Mouse (Mus musculus): Measurements from ENCODE around the gene Grm6. TPM values are rescaled to one million over a fixed set of nuclear protein-coding genes. Genes with fewer than 3 reads are reported as not detected.

Gene Grm6
- polyA plus RNA-seq, 1 experiment from 2014 or later = 0.17 TPM

DNA sequence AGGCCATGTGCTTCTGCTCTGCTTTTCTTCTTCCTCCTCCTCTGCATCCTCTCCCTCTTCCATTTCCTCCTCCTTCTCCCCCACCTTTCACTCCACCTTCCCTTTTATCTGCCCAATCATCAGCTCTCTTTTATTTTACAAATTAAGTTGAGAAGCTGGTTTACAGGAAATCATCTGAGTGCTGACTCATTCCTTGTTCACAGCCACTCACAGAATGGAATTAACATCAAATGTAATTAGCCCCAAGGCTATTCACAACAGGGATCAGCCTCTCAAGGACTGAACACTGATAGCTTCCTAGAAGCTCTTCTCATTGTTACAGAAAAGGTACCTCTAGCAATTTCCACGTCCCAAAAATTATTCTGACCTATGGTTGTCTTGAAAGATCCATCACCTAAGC is 46.9 kb downstream of the Grm6 start:
- H3K27ac ChIP-seq (ENCODE audit: low read length) = no peak overlapping the region
- H3K9me3 ChIP-seq (ENCODE audit: low read length) = peaks cover 32% of the 10 kb centered on the region

DNA sequence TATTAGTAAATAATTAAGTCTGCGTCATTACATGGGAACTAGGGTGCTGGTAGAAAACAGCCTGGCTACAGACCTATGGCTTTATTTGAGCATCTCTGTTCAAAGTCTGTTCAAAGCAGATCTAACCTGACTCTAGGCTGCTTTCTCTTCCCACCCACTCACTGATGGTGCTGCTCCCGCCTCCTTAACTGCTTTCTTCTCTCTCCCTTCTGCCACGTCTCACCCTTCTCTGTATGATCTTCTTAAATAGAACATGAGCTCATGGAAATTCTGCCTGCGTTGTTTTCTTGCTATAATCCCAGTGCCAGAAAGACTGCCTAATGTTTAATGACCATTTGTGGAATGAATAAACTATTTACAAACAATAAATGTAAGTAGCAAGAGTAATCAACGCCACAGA is 57.7 kb downstream of the Grm6 start:
- no peak overlapping the region for H3K4me3 ChIP-seq (ENCODE audit: low read depth, low read length)
- DNase-seq (ENCODE audit: low spot score) (no peak), ATAC-seq (no peak)
- H3K36me3 ChIP-seq (ENCODE audit: insufficient read depth, low read length) = peaks cover 10% of the 10 kb centered on the region
- H3K9me3 ChIP-seq (ENCODE audit: low read length) = no peaks in the 10 kb centered on the region
- TF ChIP-seq CTCF (IDR thresholded peaks at IDR 0.05) (no peak), EP300 (IDR thresholded peaks at IDR 0.05) (no peak)
- H3K9ac ChIP-seq (replicated peaks; ENCODE audit: low read depth) = no peak overlapping the region
- H3K27me3 ChIP-seq (replicated peaks; ENCODE audit: insufficient read depth, low read length) = no peaks in the 10 kb centered on the region
- H3K4me1 ChIP-seq (ENCODE audit: insufficient read depth, low read depth, low read length) = no peaks in the 10 kb centered on the region
- WGBS = 94% methylated on average over 5 of the region's 5 CpGs
- H3K27ac ChIP-seq (ENCODE audit: low read length) = no peak overlapping the region
- no peak overlapping the region for H3K4me2 ChIP-seq (replicated peaks; ENCODE audit: low read depth, low read length)

More for the DNA sequence above, 46.9 kb downstream of the Grm6 start:
- ATAC-seq (no peak), DNase-seq (ENCODE audit: low spot score) (no peak)
- H3K36me3 ChIP-seq (ENCODE audit: insufficient read depth, low read length) = peaks cover 8% of the 10 kb centered on the region; the same call in 1 of the 2 replicates
- H3K9ac ChIP-seq (replicated peaks; ENCODE audit: low read depth) = no peak overlapping the region
- no peaks in the 10 kb centered on the region for H3K4me1 ChIP-seq (ENCODE audit: insufficient read depth, low read depth, low read length)
- no peak overlapping the region for H3K4me3 ChIP-seq (ENCODE audit: low read depth, low read length)
- WGBS = 66% methylated on average over 1 of the region's 1 CpGs
- H3K27me3 ChIP-seq (replicated peaks; ENCODE audit: insufficient read depth, low read length) = no peaks in the 10 kb centered on the region
- H3K4me2 ChIP-seq (replicated peaks; ENCODE audit: low read depth, low read length) = no peak overlapping the region
- TF ChIP-seq CTCF (IDR thresholded peaks at IDR 0.05) = no peak
- TF ChIP-seq EP300 (IDR thresholded peaks at IDR 0.05) = no peak

DNA sequence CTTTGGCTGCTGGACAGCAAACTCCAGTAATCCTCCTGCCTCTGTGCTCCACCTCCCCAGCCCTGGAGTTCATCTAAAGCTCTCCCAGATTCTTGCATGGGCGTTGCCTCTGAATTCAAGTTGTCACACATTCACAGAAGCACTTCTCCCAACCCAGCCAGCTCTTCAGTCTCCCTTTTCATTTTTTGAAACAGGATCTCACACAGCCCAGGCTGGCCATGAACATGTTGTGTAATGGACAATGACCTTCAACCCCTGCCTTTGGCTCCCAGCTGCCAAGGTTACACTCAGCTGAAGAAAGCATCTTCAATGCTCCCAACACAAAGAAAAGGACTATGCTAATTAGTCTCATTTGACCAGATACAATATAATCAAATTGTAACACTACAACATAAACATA is 62.8 kb downstream of the Grm6 start:
- DNase-seq (ENCODE audit: low spot score) (no peak), ATAC-seq (no peak)
- 95% methylated on average over 1 of the region's 1 CpGs for WGBS
- H3K27ac ChIP-seq (ENCODE audit: low read length) = no peak overlapping the region
- H3K4me1 ChIP-seq (ENCODE audit: insufficient read depth, low read depth, low read length) = no peaks in the 10 kb centered on the region
- H3K9me3 ChIP-seq (ENCODE audit: low read length) = no peaks in the 10 kb centered on the region
- H3K27me3 ChIP-seq (replicated peaks; ENCODE audit: insufficient read depth, low read length) = no peaks in the 10 kb centered on the region
- H3K4me3 ChIP-seq (ENCODE audit: low read depth, low read length) = no peak overlapping the region
- no peak overlapping the region for H3K4me2 ChIP-seq (replicated peaks; ENCODE audit: low read depth, low read length)
- TF ChIP-seq CTCF (IDR thresholded peaks at IDR 0.05) (no peak), EP300 (IDR thresholded peaks at IDR 0.05) (no peak)
- no peak overlapping the region for H3K9ac ChIP-seq (replicated peaks; ENCODE audit: low read depth)
- H3K36me3 ChIP-seq (ENCODE audit: insufficient read depth, low read length) = no peaks in the 10 kb centered on the region; the same call in none of the 2 replicates

DNA sequence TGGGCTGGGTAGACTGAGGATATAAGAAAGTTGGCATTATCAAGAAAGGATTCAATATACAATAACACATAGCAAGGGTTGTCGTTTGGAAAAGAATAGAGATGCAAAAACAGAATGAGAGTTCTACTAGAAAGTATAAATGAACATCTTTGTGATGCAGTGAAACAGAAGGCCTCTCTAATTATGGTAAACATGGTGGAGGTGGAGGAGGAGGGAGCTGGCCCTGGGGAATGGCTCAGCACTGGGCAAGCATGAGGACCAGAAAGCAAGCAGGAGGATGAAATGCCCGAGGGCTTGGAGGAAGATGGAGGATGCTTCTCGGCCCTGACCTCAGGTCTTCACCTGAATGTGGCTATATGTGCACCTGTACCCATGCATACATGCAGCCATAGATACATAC is 64.0 kb downstream of the Grm6 start:
- no peak for TF ChIP-seq EP300 (IDR thresholded peaks at IDR 0.05)

More for the DNA sequence above, 64.0 kb downstream of the Grm6 start:
- H3K9ac ChIP-seq (replicated peaks; ENCODE audit: low read depth) = no peak overlapping the region
- H3K27me3 ChIP-seq (replicated peaks; ENCODE audit: insufficient read depth, low read length) = no peaks in the 10 kb centered on the region
- H3K4me2 ChIP-seq (replicated peaks; ENCODE audit: low read depth, low read length) = no peak overlapping the region
- no peak for ATAC-seq
- WGBS = 87% methylated on average over 3 of the region's 3 CpGs
- no peak overlapping the region for H3K27ac ChIP-seq (ENCODE audit: low read length)
- no peaks in the 10 kb centered on the region; the same call in 1 of the 2 replicates for H3K36me3 ChIP-seq (ENCODE audit: insufficient read depth, low read length)
- no peaks in the 10 kb centered on the region for H3K9me3 ChIP-seq (ENCODE audit: low read length)
- no peak for DNase-seq (ENCODE audit: low spot score)
- no peak overlapping the region for H3K4me3 ChIP-seq (ENCODE audit: low read depth, low read length)
- no peaks in the 10 kb centered on the region for H3K4me1 ChIP-seq (ENCODE audit: insufficient read depth, low read depth, low read length)

Other genes starting within 250 kb of the Grm6 start
- gene Adamts2, start 248.6 kb upstream of the Grm6 start, polyA plus RNA-seq (2015; fragmentation: Nextera tagmentation; extraction: Ambion mirVana) = 28.4 and 29.4 TPM in 2 replicates
- gene Zfp354c, start 23.0 kb upstream of the Grm6 start, polyA plus RNA-seq (2015; fragmentation: Nextera tagmentation; extraction: Ambion mirVana) = 4.2 and 4.7 TPM in 2 replicates
- gene Zfp879, start 9.1 kb upstream of the Grm6 start, polyA plus RNA-seq (2015; fragmentation: Nextera tagmentation; extraction: Ambion mirVana) = 0.43 and 0.51 TPM in 2 replicates
- 1.9 and 2.0 TPM in 2 replicates for gene Zfp454, start 37.0 kb downstream of the Grm6 start, polyA plus RNA-seq (2015; fragmentation: Nextera tagmentation; extraction: Ambion mirVana)
- 3.3 and 3.7 TPM in 2 replicates for gene Zfp2, start 65.5 kb downstream of the Grm6 start, polyA plus RNA-seq (2015; fragmentation: Nextera tagmentation; extraction: Ambion mirVana)
- 1.1 TPM in 2 replicates for gene Zfp354b, start 80.9 kb downstream of the Grm6 start, polyA plus RNA-seq (2015; fragmentation: Nextera tagmentation; extraction: Ambion mirVana)
- gene 4933414I15Rik, start 93.1 kb downstream of the Grm6 start, polyA plus RNA-seq (2015; fragmentation: Nextera tagmentation; extraction: Ambion mirVana) = not detected in 2 replicates
- gene Prop1, start 103.1 kb downstream of the Grm6 start, polyA plus RNA-seq (2015; fragmentation: Nextera tagmentation; extraction: Ambion mirVana) = not detected in 2 replicates
- gene Olfr1378, start 115.8 kb downstream of the Grm6 start, polyA plus RNA-seq (2015; fragmentation: Nextera tagmentation; extraction: Ambion mirVana) = not detected in 2 replicates
- gene Olfr1377, start 131.3 kb downstream of the Grm6 start, polyA plus RNA-seq (2015; fragmentation: Nextera tagmentation; extraction: Ambion mirVana) = not detected in 2 replicates
- not detected in 2 replicates for gene Olfr51, start 152.9 kb downstream of the Grm6 start, polyA plus RNA-seq (2015; fragmentation: Nextera tagmentation; extraction: Ambion mirVana)
- not detected in 2 replicates for gene Olfr54, start 163.6 kb downstream of the Grm6 start, polyA plus RNA-seq (2015; fragmentation: Nextera tagmentation; extraction: Ambion mirVana)
- gene Olfr1375, start 197.4 kb downstream of the Grm6 start, polyA plus RNA-seq (2015; fragmentation: Nextera tagmentation; extraction: Ambion mirVana) = not detected in 2 replicates
- gene Zfp354a, start 208.6 kb downstream of the Grm6 start, polyA plus RNA-seq (2015; fragmentation: Nextera tagmentation; extraction: Ambion mirVana) = 5.7 and 5.9 TPM in 2 replicates